Comparison of ENCODE assay signal across 21 mouse cellular contexts in the genomic region with DNA sequence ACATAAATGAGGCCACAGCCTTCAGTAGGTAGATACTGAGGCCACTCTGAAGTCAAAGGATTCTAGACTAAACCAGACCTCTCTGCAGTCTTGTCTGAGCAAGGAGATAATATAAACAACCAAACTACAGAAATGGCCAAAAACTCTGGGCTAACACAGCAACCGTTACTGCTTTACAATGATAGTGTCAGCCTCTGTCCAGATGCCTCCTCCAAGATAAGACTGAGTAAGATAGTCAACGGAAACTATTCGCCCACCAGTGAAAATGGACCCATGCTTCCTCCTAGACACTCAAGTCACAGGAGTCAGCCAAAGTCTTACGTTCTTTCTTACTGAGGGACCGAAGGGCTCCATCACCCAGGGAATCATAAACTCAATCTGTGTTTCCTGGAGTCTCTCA. TPM values are rescaled to one million over a fixed set of nuclear protein-coding genes. Genes with fewer than 3 reads are reported as not detected.
DNase-seq lines count a peak whose midpoint lies in the region; ATAC-seq lines count a peak whose summit lies in the region.
"Had no signal": no experiment of that assay in that cellular context is flagged by ENCODE, and none has a peak within 500 bp of the region (broad histone marks: within the 10 kb centered on the region; RNA-seq: fewer than 3 reads in every experiment).

No protein-coding gene starts in this region.

- 18% methylated on average over 5 of the region's 5 CpGs for WGBS in liver, embryonic 12.5 days (ENCODE audit: insufficient replicate concordance)

- no peaks in the 10 kb centered on the region for H3K27me3 ChIP-seq in liver, embryonic 12.5 days (replicated peaks)
- H3K27me3 ChIP-seq: forebrain, embryonic 12.5 days; limb, embryonic 15.5 days had no signal

- 0 out of 2 replicates have a peak overlapping the region, but pooled peaks have one; percentile 1 for H3K9ac ChIP-seq in liver, embryonic 12.5 days
- H3K9ac ChIP-seq: forebrain, embryonic 12.5 days; limb, embryonic 15.5 days had no signal

- peak; percentile 85 for ATAC-seq in liver, embryonic 12.5 days
- ATAC-seq in megakaryocyte, adult 5-6 weeks (ENCODE audit: poor library complexity, severe bottlenecking) = peak; percentile 57; the same call in 1 of the 2 replicates

- DNase-seq in MEL-GATA-1-ER (ENCODE audit: extremely low read depth, low read depth) = peak; percentile 60
- peak; percentile 64 for DNase-seq in c-Kit-positive CD71-positive TER-119-positive erythroid progenitor cells, embryonic 14.5 days (ENCODE audit: low spot score)
- DNase-seq in left cerebral cortex, adult 11 months (ENCODE audit: low spot score) = no peak
- no peak for DNase-seq in spleen, postnatal 4 days (ENCODE audit: low spot score in 2 of 2)
- no peak for DNase-seq in kidney, postnatal 25 days
- no peak for DNase-seq in right cerebral cortex, postnatal 10 days (ENCODE audit: low spot score in 2 of 2)
- DNase-seq: adrenal gland, postnatal 36 days; cerebellum, adult 9-10 months; kidney, adult 18-20 months; left cerebral cortex, postnatal 4 days; lung, postnatal 4 days; thymus, postnatal 25 days had no signal

- peak overlapping the region; percentile 31 for H3K4me2 ChIP-seq in liver, embryonic 12.5 days
- H3K4me2 ChIP-seq: forebrain, embryonic 12.5 days; heart, embryonic 11.5 days; limb, embryonic 15.5 days; midbrain, embryonic 11.5 days had no signal

- no peaks in the 10 kb centered on the region for H3K9me3 ChIP-seq in liver, embryonic 12.5 days (replicated peaks)
- H3K9me3 ChIP-seq: forebrain, embryonic 12.5 days; hindbrain, embryonic 10.5 days; limb, embryonic 15.5 days had no signal

- peaks cover 48% of the 10 kb centered on the region for H3K4me1 ChIP-seq in liver, embryonic 12.5 days
- H3K4me1 ChIP-seq: forebrain, embryonic 12.5 days; hindbrain, embryonic 10.5 days; limb, embryonic 15.5 days had no signal

- H3K36me3 ChIP-seq in liver, embryonic 12.5 days = peaks cover 31% of the 10 kb centered on the region
- H3K36me3 ChIP-seq: forebrain, embryonic 12.5 days had no signal

- peak overlapping the region; percentile 79 for H3K27ac ChIP-seq in liver, embryonic 12.5 days
- H3K27ac ChIP-seq: forebrain, embryonic 12.5 days; hindbrain, embryonic 10.5 days; kidney, postnatal 0 days; limb, embryonic 15.5 days had no signal

- H3K4me3 ChIP-seq in liver, embryonic 12.5 days = no peak overlapping the region
- H3K4me3 ChIP-seq: forebrain, embryonic 12.5 days; hindbrain, embryonic 10.5 days; limb, embryonic 15.5 days had no signal

RNA-seq across cellular contexts. Expression of gene Primpol, which starts 29.1 kb away (rescaled TPM):
- polyA plus RNA-seq in liver, embryonic 12.5 days (2016; fragmentation: Nextera tagmentation; extraction: Ambion mirVana) = 11.7 and 13.1 TPM in 2 replicates
- 19.2 and 20.1 TPM in 2 replicates for total RNA-seq in megakaryocyte, adult 5-6 weeks (2015)
- 7.5 and 9.6 TPM in 2 replicates for total RNA-seq in megakaryocyte, adult 5-6 weeks (2017)

RNA-seq across cellular contexts. Expression of gene Casp3, which starts 29.2 kb away (rescaled TPM):
- polyA plus RNA-seq in liver, embryonic 12.5 days (2016; fragmentation: Nextera tagmentation; extraction: Ambion mirVana) = 94.0 and 94.6 TPM in 2 replicates
- 40.0 and 41.8 TPM in 2 replicates for total RNA-seq in megakaryocyte, adult 5-6 weeks (2015)
- total RNA-seq in megakaryocyte, adult 5-6 weeks (2017) = 74.2 and 88.3 TPM in 2 replicates

RNA-seq across cellular contexts. Expression of gene Cenpu, which starts 36.1 kb away (rescaled TPM):
- polyA plus RNA-seq in liver, embryonic 12.5 days (2016; fragmentation: Nextera tagmentation; extraction: Ambion mirVana) = 20.7 and 22.2 TPM in 2 replicates
- 21.0 and 25.9 TPM in 2 replicates for total RNA-seq in megakaryocyte, adult 5-6 weeks (2015)
- total RNA-seq in megakaryocyte, adult 5-6 weeks (2017) = 30.1 and 70.6 TPM in 2 replicates
- total RNA-seq: gastrocnemius, adult 18-20 months had no signal

Comparison
In these comparisons a context has a peak if more than half of its experiments do, and no peak if none do; other contexts are left out.
1. DNase-seq: peak in MEL-GATA-1-ER (single experiment) and c-Kit-positive CD71-positive TER-119-positive erythroid progenitor cells, embryonic 14.5 days (single experiment); none in left cerebral cortex, adult 11 months (single experiment), spleen, postnatal 4 days (0 of 2), kidney, postnatal 25 days (0 of 2) and right cerebral cortex, postnatal 10 days (0 of 2).